Mouse (Mus musculus): ENCODE measurements around the gene Rpl23. TPM values are rescaled to one million over a fixed set of nuclear protein-coding genes. Genes with fewer than 3 reads are reported as not detected.
A peak's percentile ranks its signal among the peaks of the same experiment; 100 is the strongest.

Gene Rpl23
- total and polyA plus RNA-seq, 2 experiments from 2014 or later: 310 to 346 TPM

- H3K4me2 ChIP-seq (ENCODE audit: low read depth): peak overlapping the region; percentile 71
- ATAC-seq (no peak), DNase-seq (no peak)
- peak overlapping the region; percentile 82 for H3K4me3 ChIP-seq (ENCODE audit: low read depth, low read length)
- 9% methylated on average over 13 of the region's 13 CpGs for WGBS
- H3K27ac ChIP-seq (ENCODE audit: low read depth, low read length): peak overlapping the region; percentile 45
- H3K36me3 ChIP-seq (ENCODE audit: insufficient read depth): peaks cover 30% of the 10 kb centered on the region
- no peak overlapping the region for H3K9ac ChIP-seq
- no peaks in the 10 kb centered on the region for H3K9me3 ChIP-seq (ENCODE audit: low read length)
- no peaks in the 10 kb centered on the region for H3K27me3 ChIP-seq (ENCODE audit: insufficient read depth, low read length)
- H3K4me1 ChIP-seq (ENCODE audit: insufficient read depth): peaks cover 18% of the 10 kb centered on the region
- no peak for TF ChIP-seq CTCF (IDR thresholded peaks at IDR 0.05; ENCODE audit: low read depth)
Observed at GRCm38 (mm10) chr11:97745331-97745721, 36.9 kb downstream of the Rpl23 start.

DNA sequence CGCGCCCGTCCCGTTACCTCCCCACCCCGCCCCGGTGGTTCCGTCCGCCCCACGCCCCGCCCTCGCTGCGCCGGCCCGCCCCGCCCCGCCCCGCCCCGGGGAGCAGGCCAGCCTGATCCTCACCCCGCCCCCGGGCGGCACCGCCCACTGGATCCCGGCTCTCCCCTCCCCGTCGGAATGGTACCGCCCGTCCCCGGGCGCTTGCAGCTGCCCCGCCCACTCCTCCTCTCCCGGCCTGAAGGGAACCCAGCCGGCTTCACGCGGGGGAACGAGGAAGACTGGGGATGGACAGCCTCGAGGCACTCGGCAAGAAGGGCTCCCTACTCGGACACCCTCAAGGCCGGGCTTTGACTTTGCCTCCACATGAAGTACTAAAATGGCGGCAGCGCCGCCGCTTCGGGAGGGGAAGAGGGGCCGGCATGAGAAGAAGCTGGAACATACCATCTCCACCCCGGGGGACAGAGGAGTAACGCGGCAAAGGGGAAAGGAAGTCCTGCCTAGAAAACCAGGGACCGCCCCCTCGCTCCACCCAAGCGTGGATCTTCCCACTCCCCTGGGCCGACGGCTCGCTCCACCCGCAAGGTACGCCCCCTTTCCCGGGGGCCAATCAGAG is 37.4 kb downstream of the Rpl23 start:
- Histone ChIP-seq H3K4me2 (ENCODE audit: low read depth) (peak overlapping the region; percentile 71), H3K27ac (ENCODE audit: low read depth, low read length) (peak overlapping the region; percentile 99), H3K4me1 (ENCODE audit: insufficient read depth) (peaks cover 18% of the 10 kb centered on the region), H3K9me3 (ENCODE audit: low read length) (no peaks in the 10 kb centered on the region), H3K27me3 (ENCODE audit: insufficient read depth, low read length) (no peaks in the 10 kb centered on the region), H3K9ac (peak overlapping the region; percentile 96), H3K36me3 (ENCODE audit: insufficient read depth) (peaks cover 28% of the 10 kb centered on the region), H3K4me3 (ENCODE audit: low read depth, low read length) (peak overlapping the region; percentile 82)
- WGBS: 3% methylated on average over 23 of the region's 57 CpGs
- DNase-seq: peak; percentile 99
- peak; percentile 6; the same call in 1 of the 2 replicates for TF ChIP-seq CTCF (IDR thresholded peaks at IDR 0.05; ENCODE audit: low read depth)
- ATAC-seq: peak; percentile 97

DNA sequence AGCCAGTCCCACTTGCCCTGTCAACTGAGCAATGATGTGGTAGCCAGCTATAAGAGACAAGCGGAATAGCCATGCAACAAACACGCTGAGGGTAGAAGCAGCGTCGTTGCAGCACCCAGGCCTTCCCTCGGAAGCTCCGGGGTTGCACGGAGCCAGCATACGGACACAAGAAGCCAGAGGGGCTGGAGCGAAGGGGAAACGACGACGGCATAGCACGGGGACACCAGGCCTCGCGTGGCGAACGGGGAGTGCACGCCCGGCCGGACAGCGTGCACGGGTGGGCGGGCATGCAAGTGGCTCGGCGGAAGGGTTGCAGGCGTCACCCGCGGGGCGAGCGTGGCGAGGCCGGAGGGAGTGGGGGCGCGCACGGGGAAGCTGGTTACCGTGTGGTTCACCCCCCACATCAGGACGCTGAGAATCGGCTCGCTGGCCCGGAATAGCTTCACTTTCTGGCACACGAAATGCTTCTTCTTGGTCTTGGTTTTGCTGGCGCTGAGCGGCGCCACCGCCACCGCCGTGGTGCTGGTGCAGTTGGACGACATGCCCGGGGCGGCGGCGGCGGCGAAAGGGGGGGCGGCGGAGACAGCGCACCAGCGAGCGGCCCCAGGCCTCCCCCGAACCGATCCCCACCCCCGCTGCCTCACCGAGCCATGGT is 38.0 kb downstream of the Rpl23 start, which contains the start of gene Pip4k2b:
Pip4k2b (minus strand) TSS at position 642 of the 655 bp plus-strand sequence.
- H3K4me2 ChIP-seq (ENCODE audit: low read depth): peak within 1 kb of the TSS; percentile 71
- peaks cover 18% of the 10 kb centered on the region for H3K4me1 ChIP-seq (ENCODE audit: insufficient read depth)
- no peak for TF ChIP-seq CTCF (IDR thresholded peaks at IDR 0.05; ENCODE audit: low read depth)
- peak within 1 kb of the TSS; percentile 82 for H3K4me3 ChIP-seq (ENCODE audit: low read depth, low read length)
- H3K9me3 ChIP-seq (ENCODE audit: low read length): no peaks in the 10 kb centered on the region
- H3K27ac ChIP-seq (ENCODE audit: low read depth, low read length): peak within 1 kb of the TSS; percentile 99
- DNase-seq (no peak), ATAC-seq (peak; percentile 36)
- no peaks in the 10 kb centered on the region for H3K27me3 ChIP-seq (ENCODE audit: insufficient read depth, low read length)
- peaks cover 22% of the 10 kb centered on the region for H3K36me3 ChIP-seq (ENCODE audit: insufficient read depth)
- under 1% methylated on average over 48 of the region's 63 CpGs for WGBS
- peak within 1 kb of the TSS; percentile 96 for H3K9ac ChIP-seq

DNA sequence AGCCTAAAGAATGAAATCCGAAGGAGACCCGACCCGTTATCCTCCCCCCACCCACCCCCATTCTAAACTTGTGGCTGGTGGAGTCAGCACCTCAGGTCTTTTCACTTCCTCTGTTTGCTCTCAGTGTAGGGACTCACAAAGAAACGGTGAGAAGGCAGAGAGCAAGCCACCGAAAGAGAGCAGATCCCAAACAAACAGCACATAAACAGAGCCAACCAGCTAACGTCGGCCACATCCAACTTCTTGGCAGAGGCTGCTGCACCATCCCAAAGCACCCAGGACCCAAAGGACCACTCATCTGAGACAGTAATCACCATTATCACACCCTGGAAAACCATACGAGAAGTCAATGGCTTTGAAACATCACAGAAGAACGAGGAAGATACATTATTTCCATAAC is 38.8 kb downstream of the Rpl23 start:
- no peak for DNase-seq
- 26% methylated on average over 9 of the region's 9 CpGs for WGBS
- no peak for TF ChIP-seq CTCF (IDR thresholded peaks at IDR 0.05; ENCODE audit: low read depth)

DNA sequence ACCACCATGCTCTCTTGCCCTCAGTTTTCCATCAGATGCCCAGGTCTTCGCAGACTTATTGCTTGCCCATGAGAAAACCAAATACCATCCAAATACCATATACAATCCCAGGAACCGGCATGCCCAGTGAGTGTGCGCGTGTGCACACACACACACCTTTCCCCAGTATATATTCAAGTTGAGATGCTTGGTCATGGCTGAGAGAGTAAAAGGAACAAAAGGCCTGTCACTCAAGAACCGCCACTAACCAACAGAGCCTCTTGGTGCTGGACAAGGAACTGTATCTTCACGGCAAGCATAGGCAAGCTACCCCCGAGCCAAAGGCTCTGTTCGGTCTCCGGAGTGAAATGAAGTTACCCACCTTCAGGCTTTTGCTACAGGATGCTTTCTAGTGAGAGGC is 39.6 kb downstream of the Rpl23 start:
- ATAC-seq (no peak), DNase-seq (no peak)
- peak overlapping the region; percentile 82; the same call in 1 of the 2 replicates for H3K4me3 ChIP-seq (ENCODE audit: low read depth, low read length)
- H3K36me3 ChIP-seq (ENCODE audit: insufficient read depth): peaks cover 9% of the 10 kb centered on the region
- H3K4me2 ChIP-seq (ENCODE audit: low read depth): peak overlapping the region; percentile 71
- H3K27ac ChIP-seq (ENCODE audit: low read depth, low read length): no peak overlapping the region
- no peak for TF ChIP-seq CTCF (IDR thresholded peaks at IDR 0.05; ENCODE audit: low read depth)
- no peaks in the 10 kb centered on the region for H3K9me3 ChIP-seq (ENCODE audit: low read length)
- H3K4me1 ChIP-seq (ENCODE audit: insufficient read depth): peaks cover 18% of the 10 kb centered on the region
- peak overlapping the region; percentile 96 for H3K9ac ChIP-seq
- H3K27me3 ChIP-seq (ENCODE audit: insufficient read depth, low read length): no peaks in the 10 kb centered on the region
- WGBS: 68% methylated on average over 9 of the region's 9 CpGs

More for the DNA sequence above, 38.8 kb downstream of the Rpl23 start:
- Histone ChIP-seq H3K9me3 (ENCODE audit: low read length) (no peaks in the 10 kb centered on the region), H3K36me3 (ENCODE audit: insufficient read depth) (peaks cover 18% of the 10 kb centered on the region), H3K27me3 (ENCODE audit: insufficient read depth, low read length) (no peaks in the 10 kb centered on the region), H3K27ac (ENCODE audit: low read depth, low read length) (peak overlapping the region; percentile 99), H3K9ac (peak overlapping the region; percentile 96), H3K4me1 (ENCODE audit: insufficient read depth) (peaks cover 18% of the 10 kb centered on the region), H3K4me3 (ENCODE audit: low read depth, low read length) (peak overlapping the region; percentile 82), H3K4me2 (ENCODE audit: low read depth) (peak overlapping the region; percentile 71)
- no peak for ATAC-seq

DNA sequence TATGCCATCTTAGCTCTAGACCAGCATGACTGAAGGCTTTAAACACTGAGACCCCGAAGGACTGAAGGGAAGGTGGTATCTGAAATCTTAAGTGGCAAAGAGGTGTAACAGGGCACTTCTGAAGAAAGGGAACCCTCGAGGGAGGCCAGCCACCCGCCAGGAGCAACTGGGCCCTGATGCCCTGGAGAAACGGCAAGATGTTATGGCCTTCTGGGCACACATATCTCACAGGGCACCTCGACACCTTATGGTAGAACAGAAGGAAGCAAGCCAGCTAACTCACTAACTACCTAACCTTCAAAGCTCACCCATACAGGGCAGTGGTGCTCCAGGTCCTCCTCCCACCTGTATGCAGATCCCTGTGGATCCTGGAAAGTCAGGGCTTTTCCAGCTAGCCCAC is 40.1 kb downstream of the Rpl23 start:
- Histone ChIP-seq H3K4me2 (ENCODE audit: low read depth) (peak overlapping the region; percentile 71; the same call in 1 of the 2 replicates), H3K27me3 (ENCODE audit: insufficient read depth, low read length) (no peaks in the 10 kb centered on the region), H3K4me3 (ENCODE audit: low read depth, low read length) (no peak overlapping the region), H3K27ac (ENCODE audit: low read depth, low read length) (no peak overlapping the region), H3K9me3 (ENCODE audit: low read length) (no peaks in the 10 kb centered on the region), H3K36me3 (ENCODE audit: insufficient read depth) (peaks cover 7% of the 10 kb centered on the region), H3K4me1 (ENCODE audit: insufficient read depth) (peaks cover 18% of the 10 kb centered on the region), H3K9ac (no peak overlapping the region)
- no peak for ATAC-seq
- 97% methylated on average over 5 of the region's 5 CpGs for WGBS
- DNase-seq: no peak
- TF ChIP-seq CTCF (IDR thresholded peaks at IDR 0.05; ENCODE audit: low read depth): no peak

DNA sequence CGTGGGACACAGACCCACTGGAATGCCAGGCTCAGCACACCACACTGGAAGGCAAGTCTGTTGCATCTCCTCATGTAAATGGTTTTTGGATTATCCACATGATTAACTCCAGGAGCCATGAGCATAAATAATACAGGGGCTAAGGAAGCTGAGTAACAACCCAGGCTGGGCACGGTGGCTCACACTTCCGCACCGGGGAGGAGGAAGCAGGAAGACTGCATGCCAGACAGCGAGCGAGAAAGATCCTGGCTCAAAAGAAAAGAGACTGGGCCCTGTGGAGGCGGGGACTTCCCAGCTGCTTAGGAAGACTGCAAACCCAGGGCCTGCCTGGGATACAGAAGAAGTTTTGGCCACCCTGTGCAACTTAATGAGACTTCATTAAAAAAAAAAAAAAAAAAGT is 42.0 kb downstream of the Rpl23 start:
- H3K9me3 ChIP-seq (ENCODE audit: low read length): no peaks in the 10 kb centered on the region
- 35% methylated on average over 7 of the region's 7 CpGs for WGBS
- H3K4me2 ChIP-seq (ENCODE audit: low read depth): no peak overlapping the region
- no peaks in the 10 kb centered on the region for H3K27me3 ChIP-seq (ENCODE audit: insufficient read depth, low read length)
- DNase-seq (no peak), ATAC-seq (no peak)
- H3K9ac ChIP-seq: no peak overlapping the region
- no peak for TF ChIP-seq CTCF (IDR thresholded peaks at IDR 0.05; ENCODE audit: low read depth)
- no peak overlapping the region for H3K27ac ChIP-seq (ENCODE audit: low read depth, low read length)
- H3K4me1 ChIP-seq (ENCODE audit: insufficient read depth): peaks cover 18% of the 10 kb centered on the region
- H3K36me3 ChIP-seq (ENCODE audit: insufficient read depth): no peaks in the 10 kb centered on the region
- H3K4me3 ChIP-seq (ENCODE audit: low read depth, low read length): no peak overlapping the region
